Mouse (Mus musculus) urinary bladder, postnatal 14 days (tissue): ENCODE data around the gene Cyp2d22.
"Not testable (repeated sequence)": the region's sequence is repeated elsewhere in the genome, so short reads cannot be mapped to it uniquely, and the experiment has no call there.

Experiments
- DNase-seq: peaks from one replicate; pipeline ENCODE4 v3.0.0; 2021; ENCODE audit warnings: low spot score

The Cyp2d22 gene

GRCm38 (mm10) chr15:82379871-82380713 lies at the start of gene Cyp2d22:
Gene Cyp2d22, minus strand, starts transcription at chr15:82380260.
- peak; percentile 38 for DNase-seq

- no peak for DNase-seq
Observed at GRCm38 (mm10) chr15:82423471-82423870, 43.4 kb upstream of the Cyp2d22 start.

GRCm38 (mm10) chr15:82422935-82423334 lies 42.9 kb upstream of the Cyp2d22 start:
- no peak for DNase-seq

GRCm38 (mm10) chr15:82418616-82419015 lies 38.6 kb upstream of the Cyp2d22 start:
- no peak for DNase-seq

- DNase-seq = peak; percentile 85
Observed at GRCm38 (mm10) chr15:82416797-82417789, 37.0 kb upstream of the Cyp2d22 start.

GRCm38 (mm10) chr15:82407536-82407935 lies 27.5 kb upstream of the Cyp2d22 start:
- DNase-seq = no peak

GRCm38 (mm10) chr15:82406981-82407380 lies 26.9 kb upstream of the Cyp2d22 start, which contains the start of gene Cyp2d10:
Gene Cyp2d10, minus strand, starts transcription at chr15:82407195.
- DNase-seq = no peak

GRCm38 (mm10) chr15:82404163-82404562 lies 24.1 kb upstream of the Cyp2d22 start:
- DNase-seq = no peak

- no peak for DNase-seq
Observed at GRCm38 (mm10) chr15:82403606-82404005, 23.5 kb upstream of the Cyp2d22 start.

- DNase-seq = no peak
Observed at GRCm38 (mm10) chr15:82402741-82403140, 22.7 kb upstream of the Cyp2d22 start.

- DNase-seq = no peak
Observed at GRCm38 (mm10) chr15:82402106-82402505, 22.0 kb upstream of the Cyp2d22 start.

GRCm38 (mm10) chr15:82401516-82401915 lies 21.5 kb upstream of the Cyp2d22 start:
- no peak for DNase-seq

GRCm38 (mm10) chr15:82395955-82396354 lies 15.9 kb upstream of the Cyp2d22 start:
- not testable (repeated sequence) for DNase-seq

GRCm38 (mm10) chr15:82393922-82394321 lies 13.9 kb upstream of the Cyp2d22 start, which contains the start of gene Cyp2d11:
Gene Cyp2d11, minus strand, starts transcription at chr15:82394022.
- not testable (repeated sequence) for DNase-seq

GRCm38 (mm10) chr15:82389916-82390315 lies 9.9 kb upstream of the Cyp2d22 start:
- not testable (repeated sequence) for DNase-seq

GRCm38 (mm10) chr15:82385729-82386128 lies 5.7 kb upstream of the Cyp2d22 start:
- no peak for DNase-seq

GRCm38 (mm10) chr15:82382441-82382840 lies 2.4 kb upstream of the Cyp2d22 start:
- DNase-seq = no peak

- no peak for DNase-seq
Observed at GRCm38 (mm10) chr15:82380714-82381062, 628 bp upstream of the Cyp2d22 start.

GRCm38 (mm10) chr15:82379511-82379870 lies 569 bp downstream of the Cyp2d22 start:
- no peak for DNase-seq

GRCm38 (mm10) chr15:82378261-82379180 lies 1.5 kb downstream of the Cyp2d22 start:
- DNase-seq = no peak

GRCm38 (mm10) chr15:82377701-82378100 lies 2.4 kb downstream of the Cyp2d22 start:
- DNase-seq = no peak
